Mouse (Mus musculus) thymus, adult 2 months (tissue): Measurements from ENCODE around the gene Mcl1. TPM values are rescaled to one million over a fixed set of nuclear protein-coding genes. Genes with fewer than 3 reads are reported as not detected.

ENCODE experiments used
- DNase-seq: peaks from one replicate; pipeline ENCODE4 v3.0.0; 2021
- H3K27ac ChIP-seq: fragments of 200-500 bp; 2 replicates; pipeline ENCODE4 v1.5.1; 2012; ENCODE audit warnings: low read length, control low read depth; ENCODE audit not compliant: control insufficient read depth, insufficient read depth
- H3K27me3 ChIP-seq: fragments of 200-500 bp; 2 replicates; pipeline ENCODE4 v1.6.1; 2012; ENCODE audit warnings: mild to moderate bottlenecking, low read length, moderate library complexity, mixed read lengths; ENCODE audit not compliant: control insufficient read depth, insufficient read depth
- H3K36me3 ChIP-seq: fragments of 200-500 bp; 2 replicates; pipeline ENCODE4 v1.6.1; 2012; ENCODE audit warnings: mild to moderate bottlenecking, low read length, moderate library complexity; ENCODE audit not compliant: control insufficient read depth, insufficient read depth
- H3K4me1 ChIP-seq: fragments of 200-500 bp; replicated peaks from 2 replicates; pipeline ENCODE4 v1.6.1; 2012; ENCODE audit warnings: low read length; ENCODE audit not compliant: control insufficient read depth, insufficient read depth
- H3K4me3 ChIP-seq: fragments of 200-500 bp; 2 replicates; pipeline ENCODE4 v1.5.1; 2012; ENCODE audit warnings: mild to moderate bottlenecking, low read length, control low read depth, moderate library complexity; ENCODE audit not compliant: control insufficient read depth, insufficient read depth
- CTCF ChIP-seq: fragments of 200-500 bp; IDR thresholded peaks from 2 replicates; pipeline ENCODE4 v1.5.1; 2012; ENCODE audit warnings: mild to moderate bottlenecking, control low read depth, low read length, moderate library complexity, borderline replicate concordance; ENCODE audit not compliant: control insufficient read depth, poor library complexity, insufficient read depth; ENCODE audit errors: extremely low read depth
- POLR2A ChIP-seq: fragments of 200-500 bp; IDR thresholded peaks from 2 replicates; pipeline ENCODE4 v1.6.1; 2012; ENCODE audit warnings: mild to moderate bottlenecking, low read length, control low read depth, moderate library complexity; ENCODE audit not compliant: control insufficient read depth, poor library complexity, insufficient read depth; ENCODE audit errors: extremely low read depth
- WGBS: fragments of 180-500 bp; shearing (Covaris S2); methylation state at CpG from one replicate; pipeline ENCODE4 v1.1.7; 2018; 5-methylcytosine and 5-hydroxymethylcytosine counted together
- polyA plus RNA-seq: library from polyadenylated mRNA; depleted of rRNA; stranded (reverse); fragments of >200 nt; gene quantifications from 2 replicates; pipeline ENCODE4 v1.2.3, GENCODE M21; 2012

Gene Mcl1
- polyA plus RNA-seq, 1 experiment = 145 TPM

- 94% methylated on average over 11 of the region's 11 CpGs for WGBS
- TF ChIP-seq CTCF = no peak
- H3K4me3 ChIP-seq = no peak overlapping the region
- H3K36me3 ChIP-seq = no peaks in the 10 kb centered on the region
- 0 out of 2 replicates have a peak, but pooled peaks cover 2% of the 10 kb centered on the region for H3K4me1 ChIP-seq
- no peak for DNase-seq
- H3K27me3 ChIP-seq = no peaks in the 10 kb centered on the region
- no peak overlapping the region for H3K27ac ChIP-seq
These were observed 36.5 kb downstream of the Mcl1 start for GRCm38 (mm10) chr3:95694808-95695703.

GRCm38 (mm10) chr3:95695796-95696195, 37.2 kb downstream of the Mcl1 start:
- Histone ChIP-seq H3K36me3 (no peaks in the 10 kb centered on the region), H3K27ac (no peak overlapping the region), H3K4me1 (0 out of 2 replicates have a peak, but pooled peaks cover 2% of the 10 kb centered on the region), H3K27me3 (no peaks in the 10 kb centered on the region), H3K4me3 (no peak overlapping the region)
- no peak for TF ChIP-seq POLR2A
- DNase-seq = no peak
- WGBS = 95% methylated on average over 3 of the region's 3 CpGs

GRCm38 (mm10) chr3:95696360-95696759, 37.8 kb downstream of the Mcl1 start:
- Histone ChIP-seq H3K36me3 (no peaks in the 10 kb centered on the region), H3K27me3 (no peaks in the 10 kb centered on the region), H3K4me3 (no peak overlapping the region), H3K4me1 (0 out of 2 replicates have a peak, but pooled peaks cover 2% of the 10 kb centered on the region), H3K27ac (no peak overlapping the region)
- DNase-seq = no peak
- WGBS = 87% methylated on average over 7 of the region's 7 CpGs
- no peak for TF ChIP-seq POLR2A
- TF ChIP-seq CTCF = no peak

GRCm38 (mm10) chr3:95698286-95698685, 39.7 kb downstream of the Mcl1 start:
- TF ChIP-seq CTCF = no peak
- TF ChIP-seq POLR2A = no peak
- H3K27me3 ChIP-seq = no peaks in the 10 kb centered on the region
- 0 out of 2 replicates have a peak, but pooled peaks cover 2% of the 10 kb centered on the region for H3K4me1 ChIP-seq
- DNase-seq = no peak
- WGBS = 98% methylated on average over 4 of the region's 4 CpGs
- H3K4me3 ChIP-seq = no peak overlapping the region
- H3K27ac ChIP-seq = no peak overlapping the region
- H3K36me3 ChIP-seq = no peaks in the 10 kb centered on the region

GRCm38 (mm10) chr3:95700233-95700681, 41.7 kb downstream of the Mcl1 start:
- H3K27me3 ChIP-seq = no peaks in the 10 kb centered on the region
- no peak for DNase-seq
- no peak overlapping the region for H3K27ac ChIP-seq
- TF ChIP-seq CTCF (no peak), POLR2A (no peak)
- no peaks in the 10 kb centered on the region for H3K4me1 ChIP-seq
- no peaks in the 10 kb centered on the region for H3K36me3 ChIP-seq
- no peak overlapping the region for H3K4me3 ChIP-seq
- WGBS = 94% methylated on average over 6 of the region's 6 CpGs

- Histone ChIP-seq H3K4me1 (no peaks in the 10 kb centered on the region), H3K27ac (no peak overlapping the region), H3K4me3 (no peak overlapping the region), H3K27me3 (no peaks in the 10 kb centered on the region), H3K36me3 (no peaks in the 10 kb centered on the region)
- 93% methylated on average over 2 of the region's 2 CpGs for WGBS
- TF ChIP-seq POLR2A = no peak
- TF ChIP-seq CTCF = no peak
- no peak for DNase-seq
These were observed 42.5 kb downstream of the Mcl1 start for GRCm38 (mm10) chr3:95701085-95701484.
